Comparison of ENCODE assay signal across 10 mouse cellular contexts in the genomic region with DNA sequence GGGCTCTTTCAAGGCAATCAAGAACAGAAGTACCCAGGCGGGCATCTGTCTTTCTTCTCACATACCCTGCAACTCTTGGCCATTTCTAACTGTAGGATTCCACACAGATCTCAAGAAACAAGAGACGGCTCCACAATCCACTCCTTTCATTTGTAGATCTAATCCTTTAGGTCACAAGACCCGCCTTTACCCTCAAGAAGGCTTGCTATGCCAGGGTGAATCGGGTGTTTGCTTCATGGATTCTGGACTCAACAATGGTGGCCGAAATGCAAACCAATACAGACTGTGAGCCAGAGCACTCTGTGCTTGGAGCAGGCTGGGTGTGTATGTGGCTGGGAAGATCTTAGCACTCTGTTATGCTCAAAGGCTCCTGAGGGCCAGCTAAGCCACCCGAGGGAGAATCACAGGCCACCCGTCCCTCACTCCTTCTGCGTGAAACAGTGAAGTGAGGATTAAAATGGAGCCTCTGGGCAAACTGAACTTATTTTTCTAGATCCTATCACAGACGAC.
DNase-seq lines count a peak whose midpoint lies in the region; ATAC-seq and TF ChIP-seq lines count a peak whose summit lies in the region.
"Had no signal": no experiment of that assay in that cellular context is flagged by ENCODE, and none has a peak within 500 bp of the region (broad histone marks: within the 10 kb centered on the region; RNA-seq: fewer than 3 reads in every experiment).

No protein-coding gene starts in this region.

- H3K9me3 ChIP-seq in lung, embryonic 14.5 days (ENCODE audit: low read depth, low read length): no peaks in the 10 kb centered on the region
- no peaks in the 10 kb centered on the region for H3K9me3 ChIP-seq in forebrain, embryonic 14.5 days (replicated peaks; ENCODE audit: control insufficient read depth, low read length)
- no peaks in the 10 kb centered on the region for H3K9me3 ChIP-seq in intestine, postnatal 0 days (ENCODE audit: control insufficient read depth)
- no peaks in the 10 kb centered on the region for H3K9me3 ChIP-seq in stomach, embryonic 15.5 days
- H3K9me3 ChIP-seq: liver, embryonic 12.5 days had no signal

- H3K4me1 ChIP-seq in lung, embryonic 14.5 days (ENCODE audit: insufficient read depth): peaks cover 17% of the 10 kb centered on the region
- H3K4me1 ChIP-seq in forebrain, embryonic 14.5 days (ENCODE audit: control insufficient read depth, insufficient read depth, low read length): peaks cover 65% of the 10 kb centered on the region
- 0 out of 2 replicates have a peak, but pooled peaks cover 3% of the 10 kb centered on the region for H3K4me1 ChIP-seq in intestine, postnatal 0 days (replicated peaks; ENCODE audit: control insufficient read depth, insufficient read depth, low read length)
- H3K4me1 ChIP-seq in stomach, embryonic 15.5 days: peaks cover 23% of the 10 kb centered on the region

- no peaks in the 10 kb centered on the region for H3K27me3 ChIP-seq in lung, embryonic 14.5 days (ENCODE audit: insufficient read depth, low read length)
- no peaks in the 10 kb centered on the region for H3K27me3 ChIP-seq in forebrain, embryonic 14.5 days (replicated peaks; ENCODE audit: control insufficient read depth, insufficient read depth, low read length)
- H3K27me3 ChIP-seq in intestine, postnatal 0 days (replicated peaks; ENCODE audit: control insufficient read depth, insufficient read depth, low read length): no peaks in the 10 kb centered on the region
- H3K27me3 ChIP-seq in stomach, embryonic 15.5 days (replicated peaks): no peaks in the 10 kb centered on the region
- H3K27me3 ChIP-seq: liver, embryonic 12.5 days had no signal

- peak overlapping the region; percentile 85 for H3K27ac ChIP-seq in lung, embryonic 14.5 days (ENCODE audit: low read depth)
- H3K27ac ChIP-seq in forebrain, embryonic 14.5 days (ENCODE audit: low read depth, low read length): peak overlapping the region; percentile 91
- H3K27ac ChIP-seq in intestine, postnatal 0 days (ENCODE audit: low read depth, low read length): peak overlapping the region; percentile 65
- peak overlapping the region; percentile 87 for H3K27ac ChIP-seq in stomach, embryonic 15.5 days
- H3K27ac ChIP-seq: liver, embryonic 12.5 days had no signal

- peak overlapping the region; percentile 49 for H3K4me2 ChIP-seq in lung, embryonic 14.5 days
- H3K4me2 ChIP-seq in forebrain, embryonic 14.5 days (ENCODE audit: low read length): peak overlapping the region; percentile 29
- peak overlapping the region; percentile 33 for H3K4me2 ChIP-seq in intestine, postnatal 0 days (replicated peaks; ENCODE audit: low read depth)
- H3K4me2 ChIP-seq in stomach, embryonic 15.5 days: peak overlapping the region; percentile 29
- H3K4me2 ChIP-seq: liver, embryonic 12.5 days had no signal

- DNase-seq in lung, embryonic 14.5 days: no peak
- no peak for DNase-seq in lung, postnatal 25 days (ENCODE audit: low spot score)
- no peak for DNase-seq in forebrain, embryonic 14.5 days (ENCODE audit: low spot score)
- no peak for DNase-seq in frontal cortex, postnatal 25 days (ENCODE audit: low spot score in 2 of 2)
- DNase-seq in right cerebral cortex, postnatal 36 days (ENCODE audit: low spot score in 2 of 2): no peak
- DNase-seq: adrenal gland, postnatal 14 days had no signal

- 47% methylated on average over 9 of the region's 9 CpGs for WGBS in lung, embryonic 14.5 days
- 13% methylated on average over 9 of the region's 9 CpGs for WGBS in forebrain, embryonic 14.5 days
- WGBS in intestine, postnatal 0 days: 36% methylated on average over 9 of the region's 9 CpGs
- 52% methylated on average over 9 of the region's 9 CpGs for whole genome bisulfite sequencing in stomach, embryonic 15.5 days

- H3K9ac ChIP-seq in lung, embryonic 14.5 days: peak overlapping the region; percentile 39
- H3K9ac ChIP-seq in forebrain, embryonic 14.5 days (ENCODE audit: low read length): peak overlapping the region; percentile 17; the same call in 1 of the 2 replicates
- H3K9ac ChIP-seq in intestine, postnatal 0 days (ENCODE audit: low read depth, low read length): no peak overlapping the region
- H3K9ac ChIP-seq in stomach, embryonic 15.5 days: no peak overlapping the region
- H3K9ac ChIP-seq: liver, embryonic 12.5 days had no signal

- no peak for TF ChIP-seq CTCF in lung, embryonic 14.5 days (IDR thresholded peaks at IDR 0.05; ENCODE audit: low read depth)
- no peak for TF ChIP-seq CTCF in intestine, postnatal 0 days (IDR thresholded peaks at IDR 0.05; ENCODE audit: low read depth)

- 0 out of 2 replicates have a peak, but pooled peaks have one; percentile 33 for ATAC-seq in lung, embryonic 14.5 days (ENCODE audit: insufficient read depth)
- peak; percentile 35 for ATAC-seq in forebrain, embryonic 14.5 days
- ATAC-seq in intestine, postnatal 0 days: peak; percentile 22; the same call in 1 of the 2 replicates
- ATAC-seq in stomach, embryonic 15.5 days (ENCODE audit: insufficient read depth, low FRiP score, low read depth): peak; percentile 53; the same call in 1 of the 2 replicates
- ATAC-seq: liver, embryonic 12.5 days had no signal

- H3K4me3 ChIP-seq in lung, embryonic 14.5 days (ENCODE audit: low read depth, low read length): no peak overlapping the region
- H3K4me3 ChIP-seq in forebrain, embryonic 14.5 days (ENCODE audit: low read depth, low read length): no peak overlapping the region
- no peak overlapping the region for H3K4me3 ChIP-seq in intestine, postnatal 0 days (ENCODE audit: low read depth, low read length)
- no peak overlapping the region; the same call in 1 of the 2 replicates for H3K4me3 ChIP-seq in stomach, embryonic 15.5 days (replicated peaks)
- H3K4me3 ChIP-seq: liver, embryonic 12.5 days; myocyte had no signal

- no peaks in the 10 kb centered on the region for H3K36me3 ChIP-seq in lung, embryonic 14.5 days (ENCODE audit: insufficient read depth)
- no peaks in the 10 kb centered on the region for H3K36me3 ChIP-seq in forebrain, embryonic 14.5 days (ENCODE audit: control insufficient read depth, insufficient read depth, low read length)
- 0 out of 2 replicates have a peak, but pooled peaks cover 3% of the 10 kb centered on the region for H3K36me3 ChIP-seq in intestine, postnatal 0 days (ENCODE audit: control insufficient read depth, insufficient read depth)
- no peaks in the 10 kb centered on the region for H3K36me3 ChIP-seq in stomach, embryonic 15.5 days
- H3K36me3 ChIP-seq: liver, embryonic 12.5 days had no signal

Comparison
In these comparisons a context has a peak if more than half of its experiments do, and no peak if none do; other contexts are left out.
1. H3K9ac ChIP-seq: peak in lung, embryonic 14.5 days (single experiment) and forebrain, embryonic 14.5 days (single experiment); none in intestine, postnatal 0 days (single experiment) and stomach, embryonic 15.5 days (single experiment).
2. Peak in every context shown above with its lines, with median percentiles within 50 percentile points of each other: ATAC-seq, H3K27ac ChIP-seq and H3K4me2 ChIP-seq.